Mouse (Mus musculus) layer of hippocampus, adult 2 months (tissue): ENCODE measurements around the gene Mamdc2. TPM values are rescaled to one million over a fixed set of nuclear protein-coding genes. Genes with fewer than 3 reads are reported as not detected.

ENCODE experiments used
- DNase-seq, 2 experiments: peaks; one replicate each; pipeline ENCODE4 v3.0.0; 2022; ENCODE audit warnings: low spot score in 2 of 2
- H3K27ac ChIP-seq: fragments of 200-600 bp; 2 replicates; pipeline ENCODE4 v1.8.1; 2022
- H3K4me3 ChIP-seq: fragments of 200-600 bp; 2 replicates; pipeline ENCODE4 v1.8.1; 2022; ENCODE audit warnings: mild to moderate bottlenecking
- CTCF ChIP-seq: fragments of 200-600 bp; conservative IDR thresholded peaks from 2 replicates; pipeline ENCODE4 v1.8.1; 2022; ENCODE audit warnings: antibody characterized with exemption, mild to moderate bottlenecking, moderate library complexity
- total RNA-seq, 2 experiments: library from RNA; stranded (reverse); gene quantifications; 2 replicates each; pipeline ENCODE4 v1.2.3; 2021

Gene Mamdc2
- total RNA-seq, 2 experiments from 2014 or later, result 1.1 to 1.2 TPM

DNA sequence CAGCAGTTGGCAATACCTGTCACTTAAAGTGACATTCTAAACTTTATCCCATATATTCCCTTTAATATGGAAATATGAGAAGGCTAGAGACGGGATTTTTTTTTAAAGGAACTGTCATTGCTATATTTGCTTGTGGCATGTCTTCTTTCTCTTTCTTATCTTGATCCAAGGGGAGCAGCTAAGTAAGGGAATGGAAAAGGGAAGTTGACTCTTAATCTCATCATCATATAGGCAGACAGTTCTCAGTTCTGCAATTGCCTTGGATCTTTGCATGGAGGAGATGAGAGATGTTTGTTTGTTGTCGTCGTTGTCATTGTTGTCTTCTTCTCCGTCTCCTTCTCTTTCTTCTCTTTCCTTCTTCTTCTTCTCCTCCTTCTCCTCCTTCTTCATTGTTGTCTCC, 79.0 kb downstream of the Mamdc2 start:
- Histone ChIP-seq H3K4me3 (no peak overlapping the region), H3K27ac (no peak overlapping the region)
- DNase-seq, result no peak
- no peak for TF ChIP-seq CTCF

GRCm38 (mm10) chr19:23362006-23362405, 86.2 kb downstream of the Mamdc2 start:
- TF ChIP-seq CTCF, result no peak
- Histone ChIP-seq H3K4me3 (no peak overlapping the region), H3K27ac (peak overlapping the region; percentile 88)
- DNase-seq, result no peak

DNA sequence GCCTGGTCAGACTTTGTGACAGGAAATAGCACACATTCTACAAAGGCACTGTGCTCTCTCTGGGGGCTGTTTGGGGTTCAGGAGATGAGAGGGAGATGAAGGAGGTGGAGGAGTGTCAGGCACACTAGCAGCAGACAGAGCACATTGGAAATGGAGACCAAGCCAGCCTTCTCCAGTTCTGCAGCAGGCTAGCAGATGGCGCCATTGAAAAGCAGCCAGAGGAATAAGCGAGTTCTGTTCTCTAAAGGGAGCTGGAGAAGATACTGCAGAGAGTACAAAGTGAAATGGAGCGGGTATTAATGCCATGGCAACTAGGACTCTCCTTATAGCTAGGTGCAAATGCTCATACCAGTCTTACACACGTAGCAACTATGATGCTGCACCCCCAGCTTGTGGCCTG, 87.1 kb downstream of the Mamdc2 start:
- H3K27ac ChIP-seq, result peak overlapping the region; percentile 88
- peak; percentile 83 to 91 for DNase-seq
- no peak overlapping the region for H3K4me3 ChIP-seq
- TF ChIP-seq CTCF, result peak; percentile 35

DNA sequence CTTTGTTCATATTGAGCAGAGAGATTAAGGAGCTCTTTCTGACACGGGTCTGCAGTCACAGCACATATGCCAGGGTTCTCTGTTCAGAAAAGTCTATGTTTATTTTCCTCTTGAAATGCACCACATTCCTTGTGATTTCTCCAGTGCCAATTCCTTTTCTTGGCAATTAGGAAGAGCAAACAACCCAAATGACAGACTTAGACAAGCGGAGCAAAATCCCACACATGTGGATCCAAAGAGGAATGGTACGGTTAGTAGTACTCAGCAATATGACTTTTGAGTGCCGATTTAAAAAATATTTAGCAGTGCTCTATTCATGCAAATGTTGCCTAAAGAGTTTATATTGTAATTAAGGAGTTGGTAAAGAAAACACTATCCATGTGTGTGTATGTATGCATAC, 87.7 kb downstream of the Mamdc2 start:
- Histone ChIP-seq H3K4me3 (no peak overlapping the region), H3K27ac (peak overlapping the region; percentile 88)
- TF ChIP-seq CTCF, result no peak
- peak in 1 of 2 experiments; percentile 34 for DNase-seq

DNA sequence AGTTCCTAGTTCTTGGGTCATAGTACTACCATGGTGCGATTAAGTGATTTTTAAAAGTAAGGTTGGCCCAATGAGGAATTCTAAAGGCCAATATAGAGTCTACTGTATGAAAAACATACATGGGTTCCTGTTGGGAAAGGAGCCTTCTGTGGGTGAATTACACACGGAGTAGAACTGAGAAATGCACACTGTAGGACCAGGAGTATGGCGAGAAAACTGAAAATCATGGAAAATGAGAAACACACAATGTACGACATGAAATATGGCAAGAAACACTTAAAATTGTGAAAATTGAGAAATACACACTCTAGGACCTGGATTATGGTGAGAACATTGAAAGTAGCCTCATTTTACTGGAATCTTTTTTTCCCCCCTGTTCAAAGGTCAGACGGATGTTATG, 91.0 kb downstream of the Mamdc2 start:
- no peak overlapping the region for H3K4me3 ChIP-seq
- no peak overlapping the region for H3K27ac ChIP-seq
- no peak for DNase-seq
- no peak for TF ChIP-seq CTCF

DNA sequence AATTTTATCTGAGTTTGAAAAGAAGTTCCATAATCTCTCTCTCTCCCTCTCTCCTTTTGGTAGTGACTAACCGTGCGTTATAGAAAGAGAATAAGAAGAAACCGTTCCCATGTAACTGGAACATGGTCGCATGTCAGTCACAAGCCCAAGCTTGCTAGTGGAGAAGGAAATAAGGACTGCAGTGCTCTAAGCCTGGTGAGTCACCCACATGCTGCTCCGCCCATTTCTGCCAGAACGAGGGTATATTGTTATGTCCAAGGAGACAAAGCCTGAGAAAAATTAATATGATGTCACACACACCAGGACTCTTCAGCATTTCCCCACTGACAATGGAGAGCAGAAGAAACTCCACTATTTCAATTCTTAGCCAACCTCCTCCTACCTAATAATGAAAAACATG, 93.5 kb downstream of the Mamdc2 start:
- Histone ChIP-seq H3K27ac (no peak overlapping the region), H3K4me3 (no peak overlapping the region)
- no peak for TF ChIP-seq CTCF
- DNase-seq, result no peak

DNA sequence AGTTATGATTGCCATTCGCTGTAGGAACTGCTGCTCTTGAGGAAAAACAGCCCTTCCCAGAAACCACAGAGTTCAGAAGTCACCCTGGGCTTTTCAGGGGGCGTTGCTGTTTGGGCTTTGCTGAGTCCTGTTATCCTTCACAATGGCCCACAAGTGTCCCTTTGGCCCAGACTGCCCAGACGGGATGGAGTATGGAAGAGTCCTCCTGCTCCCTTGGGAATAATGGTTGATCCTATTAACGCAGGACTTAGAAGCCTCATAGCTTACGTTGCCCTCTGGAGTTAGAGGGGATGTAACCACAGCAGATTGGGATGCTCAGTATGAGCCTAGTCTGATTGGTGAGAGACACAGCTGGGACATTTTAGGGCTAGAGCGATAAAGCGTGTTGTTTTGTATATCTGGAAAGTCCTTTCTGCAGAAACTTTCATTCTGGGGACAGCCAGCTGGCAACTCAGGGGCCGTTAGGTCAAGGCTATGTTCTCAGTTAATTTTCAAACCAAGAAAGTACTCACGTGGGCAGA, 94.3 kb downstream of the Mamdc2 start:
- DNase-seq, result no peak
- H3K27ac ChIP-seq, result no peak overlapping the region
- no peak for TF ChIP-seq CTCF
- no peak overlapping the region for H3K4me3 ChIP-seq

- no peak overlapping the region for H3K4me3 ChIP-seq
- no peak overlapping the region for H3K27ac ChIP-seq
- no peak for DNase-seq
- TF ChIP-seq CTCF, result no peak
These were observed 95.1 kb downstream of the Mamdc2 start for GRCm38 (mm10) chr19:23353161-23353560.

DNA sequence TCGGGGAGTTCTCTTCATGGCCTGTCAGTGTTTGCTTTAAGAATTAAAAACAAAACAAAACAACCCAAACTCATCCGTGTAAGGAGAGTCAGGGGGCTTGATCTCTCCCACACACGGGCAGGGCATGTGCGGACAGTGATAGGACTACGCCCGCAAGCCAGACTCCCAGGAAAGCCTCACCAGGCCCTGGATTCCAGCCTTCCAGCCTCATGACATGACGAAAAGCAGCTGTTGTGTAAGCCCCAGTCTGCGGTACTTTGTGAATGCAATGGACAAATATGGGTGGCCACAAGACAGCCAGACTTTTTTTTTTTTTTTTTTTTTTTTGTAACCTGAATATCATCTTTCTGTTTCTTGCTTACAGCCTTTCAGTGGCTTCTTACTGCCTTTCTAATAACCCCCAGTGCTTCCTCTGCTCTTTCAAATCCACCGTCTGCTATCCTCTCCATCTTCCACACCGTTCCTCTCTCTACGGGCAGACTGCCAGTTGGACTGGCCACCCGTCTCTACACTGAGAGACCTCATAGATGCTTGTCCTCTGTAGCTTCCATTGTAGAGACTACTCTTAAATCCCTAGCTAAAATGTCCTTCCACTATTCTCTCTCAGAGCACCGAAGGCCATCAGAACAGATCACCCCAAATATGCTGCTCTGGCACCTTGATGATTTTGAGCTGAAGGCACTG, 96.3 kb downstream of the Mamdc2 start:
- no peak for TF ChIP-seq CTCF
- no peak overlapping the region for H3K4me3 ChIP-seq
- H3K27ac ChIP-seq, result no peak overlapping the region
- no peak for DNase-seq

GRCm38 (mm10) chr19:23349930-23350329, 98.3 kb downstream of the Mamdc2 start:
- no peak for TF ChIP-seq CTCF
- H3K4me3 ChIP-seq, result no peak overlapping the region
- H3K27ac ChIP-seq, result no peak overlapping the region
- DNase-seq, result no peak

DNA sequence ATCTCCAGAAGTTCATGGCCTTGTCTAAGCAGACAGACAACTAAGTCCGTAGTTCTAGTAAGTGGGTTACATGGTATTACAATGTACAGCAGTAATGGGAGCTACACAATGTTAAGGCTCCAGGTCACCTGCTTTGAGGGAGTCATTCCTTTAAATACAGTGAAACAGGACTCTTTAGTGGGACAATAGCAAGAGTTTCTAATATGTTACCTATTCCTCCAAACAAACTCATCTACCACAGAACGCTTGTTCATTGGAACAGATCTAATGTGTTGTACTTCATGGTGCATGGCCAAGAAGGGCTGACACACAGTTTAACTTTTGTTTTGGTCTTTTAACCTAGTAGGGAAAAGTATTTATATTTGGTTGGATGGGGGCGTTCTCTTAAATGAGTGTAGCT, 105.5 kb downstream of the Mamdc2 start:
- Histone ChIP-seq H3K4me3 (no peak overlapping the region), H3K27ac (no peak overlapping the region)
- no peak for TF ChIP-seq CTCF
- no peak for DNase-seq

DNA sequence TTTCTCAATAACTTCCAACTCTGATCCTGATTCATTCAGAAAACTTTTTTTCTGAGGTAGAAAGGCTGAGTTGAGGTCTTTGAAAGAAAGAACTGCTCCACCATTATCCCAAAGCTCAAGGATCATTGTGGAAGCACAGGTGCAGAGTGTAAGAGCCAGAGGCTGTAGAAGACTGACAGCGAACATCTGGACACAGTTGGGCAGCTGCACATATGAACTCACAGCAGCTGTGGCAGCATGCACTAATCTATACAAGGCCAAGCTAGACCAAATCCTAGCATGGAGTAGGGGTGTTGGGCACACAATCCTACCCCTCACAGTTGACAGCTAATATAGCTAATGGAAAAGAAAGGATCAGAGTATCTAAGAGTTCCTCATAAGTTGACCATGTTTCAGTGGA, 115.4 kb downstream of the Mamdc2 start:
- Histone ChIP-seq H3K27ac (no peak overlapping the region), H3K4me3 (no peak overlapping the region)
- DNase-seq, result no peak
- no peak for TF ChIP-seq CTCF

DNA sequence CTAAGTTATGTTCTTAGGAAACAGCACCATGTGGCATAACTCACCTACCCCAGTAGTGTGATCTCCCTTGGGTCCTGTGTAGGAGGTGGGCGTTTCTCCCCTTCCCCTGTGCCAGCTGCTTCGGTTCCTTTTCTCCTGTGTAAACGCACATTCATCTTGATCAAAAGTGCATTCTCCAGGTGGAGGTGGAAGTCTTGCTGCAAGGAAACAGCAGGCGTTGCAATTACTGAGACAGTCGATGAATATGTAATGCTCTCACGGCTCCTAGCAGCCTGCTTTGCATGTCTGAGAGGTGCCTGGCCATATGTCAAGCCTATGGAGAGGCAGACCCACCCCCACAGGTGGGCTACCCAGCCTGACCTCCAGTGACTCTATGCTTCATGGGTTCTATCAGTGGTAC, 117.4 kb downstream of the Mamdc2 start:
- no peak for TF ChIP-seq CTCF
- peak in 1 of 2 experiments; percentile 13 for DNase-seq
- Histone ChIP-seq H3K4me3 (no peak overlapping the region), H3K27ac (no peak overlapping the region)

DNA sequence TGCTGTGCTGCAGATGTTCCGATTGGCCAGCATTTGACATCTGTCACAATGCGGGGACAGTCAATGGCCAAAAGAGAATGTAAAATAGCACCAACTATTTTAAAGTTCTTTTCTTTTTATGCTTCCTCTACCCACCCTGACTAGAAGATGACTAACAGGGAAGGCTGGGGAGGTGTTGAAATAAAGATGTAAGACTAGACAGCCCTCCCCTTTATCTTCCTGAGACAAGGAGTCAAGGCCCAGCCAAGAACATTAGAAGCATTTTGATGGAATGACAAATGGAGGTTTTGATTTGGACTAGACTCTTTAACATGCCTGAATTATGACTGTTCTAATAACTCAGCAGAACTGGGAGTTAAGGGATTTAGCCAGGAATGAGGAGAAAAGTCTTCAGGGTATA, 118.9 kb downstream of the Mamdc2 start:
- Histone ChIP-seq H3K27ac (no peak overlapping the region), H3K4me3 (no peak overlapping the region)
- DNase-seq, result no peak
- TF ChIP-seq CTCF, result no peak
